Comparison of ENCODE assay signal across 28 mouse cellular contexts in genomic region chr10:10656621-10657020, GRCm38 (mm10). TPM values are rescaled to one million over a fixed set of nuclear protein-coding genes. Genes with fewer than 3 reads are reported as not detected.
"Had no signal": no experiment of that assay in that cellular context is flagged by ENCODE, and none has a peak within 500 bp of the region (broad histone marks: within the 10 kb centered on the region; RNA-seq: fewer than 3 reads in every experiment).

No protein-coding gene starts in this region.

- H3K4me2 ChIP-seq: lung, embryonic 15.5 days; midbrain, embryonic 11.5 days; midbrain, embryonic 13.5 days; neural tube, embryonic 12.5 days had no signal

- H3K27ac ChIP-seq: lung, embryonic 15.5 days; macrophage; midbrain, embryonic 13.5 days; neural tube, embryonic 12.5 days had no signal

- H3K36me3 ChIP-seq: lung, embryonic 15.5 days; midbrain, embryonic 13.5 days; neural tube, embryonic 12.5 days had no signal

- H3K9ac ChIP-seq: liver, postnatal 0 days; lung, embryonic 15.5 days; midbrain, embryonic 13.5 days; neural tube, embryonic 12.5 days had no signal

- DNase-seq: liver, postnatal 0 days; lung, adult 2 months; lung, postnatal 14 days; lung, postnatal 36 days; retina, postnatal 1 day; right cerebral cortex, adult 18-20 months; right cerebral cortex, postnatal 25 days; right cerebral cortex, postnatal 4 days; spleen, adult 18-20 months; thymus, adult 18-20 months; thymus, postnatal 14 days; thymus, postnatal 36 days had no signal

- ATAC-seq: liver, postnatal 0 days; lung, postnatal 0 days; midbrain, embryonic 13.5 days; midbrain, embryonic 16.5 days had no signal

- H3K4me1 ChIP-seq: lung, embryonic 15.5 days; megakaryocyte, embryonic 14.5 days; midbrain, embryonic 13.5 days; neural tube, embryonic 12.5 days had no signal

- H3K27me3 ChIP-seq: lung, embryonic 15.5 days; megakaryocyte, embryonic 14.5 days; midbrain, embryonic 13.5 days; neural tube, embryonic 12.5 days had no signal

- H3K4me3 ChIP-seq: lung, embryonic 15.5 days; megakaryocyte, embryonic 14.5 days; midbrain, embryonic 13.5 days; neural tube, embryonic 12.5 days had no signal

- H3K9me3 ChIP-seq: lung, embryonic 15.5 days; megakaryocyte, embryonic 14.5 days; midbrain, embryonic 13.5 days; neural tube, embryonic 12.5 days had no signal

RNA-seq across cellular contexts. Expression of gene Gm10944, which starts 24.5 kb away (rescaled TPM):
- total RNA-seq: megakaryocyte progenitor cell, adult 5-6 weeks; monocyte, adult 5-6 weeks; neutrophil, adult 5-6 weeks had no signal
- polyA plus RNA-seq: liver, postnatal 0 days; lung, adult 2 months; lung, embryonic 15.5 days; lung, postnatal 0 days; macrophage; midbrain, embryonic 11.5 days; midbrain, embryonic 13.5 days; midbrain, embryonic 16.5 days; neural tube, embryonic 12.5 days; neural tube, embryonic 14.5 days; small intestine, adult 2 months; stomach, embryonic 14.5 days; stomach, embryonic 16.5 days; thymus, postnatal 0 days had no signal
